Mouse (Mus musculus) adrenal gland, adult 8-10 months (tissue): ENCODE data around the gene Olfr1242. TPM values are rescaled to one million over a fixed set of nuclear protein-coding genes. Genes with fewer than 3 reads are reported as not detected.

Experiments
- DNase-seq: peaks from one replicate; pipeline ENCODE4 v3.0.0; 2022
- total RNA-seq, 4 experiments: library from RNA; stranded (reverse); gene quantifications; 2 replicates each; pipeline ENCODE4 v1.2.4; 2022

The Olfr1242 gene
- not detected for total RNA-seq

GRCm38 (mm10) chr2:89498235-89498634 lies at the start of gene Olfr1242:
Gene Olfr1242 (minus strand): TSS chr2:89498335.
- DNase-seq, result no peak

GRCm38 (mm10) chr2:89544516-89544915 lies 46.4 kb upstream of the Olfr1242 start:
- no peak for DNase-seq

GRCm38 (mm10) chr2:89539923-89540322 lies 41.8 kb upstream of the Olfr1242 start:
- no peak for DNase-seq

- DNase-seq, result no peak
Measured at GRCm38 (mm10) chr2:89531387-89531786, 33.3 kb upstream of the Olfr1242 start, which contains the start of gene Olfr1243. Gene Olfr1243 (minus strand): TSS chr2:89531487.

GRCm38 (mm10) chr2:89487026-89487425 lies 11.1 kb downstream of the Olfr1242 start, which contains the start of gene Olfr1241:
Gene Olfr1241 (minus strand): TSS chr2:89487126.
- DNase-seq, result no peak

- no peak for DNase-seq
Measured at GRCm38 (mm10) chr2:89442900-89443299, 55.2 kb downstream of the Olfr1242 start, which contains the start of gene Olfr1240. Gene Olfr1240 (minus strand): TSS chr2:89443000.

Other genes with a start within 250 kb of the Olfr1242 start
- not detected for gene Olfr1228, start 244.3 kb downstream of the Olfr1242 start, total RNA-seq
- not detected for gene Olfr1229, start 210.3 kb downstream of the Olfr1242 start, total RNA-seq
- not detected for gene Olfr1230, start 201.1 kb downstream of the Olfr1242 start, total RNA-seq
- gene Olfr1231, start 191.3 kb downstream of the Olfr1242 start, total RNA-seq, result not detected
- not detected for gene Olfr1232, start 168.7 kb downstream of the Olfr1242 start, total RNA-seq
- not detected for gene Olfr1233, start 155.9 kb downstream of the Olfr1242 start, total RNA-seq
- not detected for gene Olfr1234, start 133.5 kb downstream of the Olfr1242 start, total RNA-seq
- not detected for gene Olfr1238, start 88.7 kb downstream of the Olfr1242 start, total RNA-seq
- gene Olfr1239, start 77.9 kb downstream of the Olfr1242 start, total RNA-seq, result not detected
- gene Olfr1240, start 55.3 kb downstream of the Olfr1242 start, total RNA-seq, result not detected
- gene Olfr1241, start 11.2 kb downstream of the Olfr1242 start, total RNA-seq, result not detected
- not detected for gene Olfr1243, start 33.2 kb upstream of the Olfr1242 start, total RNA-seq
- not detected for gene Olfr1245, start 80.1 kb upstream of the Olfr1242 start, total RNA-seq
- not detected for gene Olfr1246, start 94.8 kb upstream of the Olfr1242 start, total RNA-seq
- not detected for gene Olfr1247, start 115.8 kb upstream of the Olfr1242 start, total RNA-seq
- gene Olfr1248, start 119.9 kb upstream of the Olfr1242 start, total RNA-seq, result not detected
- gene Olfr1249, start 136.6 kb upstream of the Olfr1242 start, total RNA-seq, result not detected
- under 1 TPM in 1 of 4 experiments, not detected in 3; 0.06 TPM for gene Olfr1250, start 163.1 kb upstream of the Olfr1242 start, total RNA-seq
- not detected for gene Olfr1251, start 173.6 kb upstream of the Olfr1242 start, total RNA-seq
- gene Olfr1252, start 226.7 kb upstream of the Olfr1242 start, total RNA-seq, result not detected